Mouse (Mus musculus): Measurements from ENCODE around the gene Kdm5b. TPM values are rescaled to one million over a fixed set of nuclear protein-coding genes. Genes with fewer than 3 reads are reported as not detected.

Kdm5b gene
- polyA plus RNA-seq, 1 experiment from 2014 or later = 80.8 TPM

- no peak overlapping the region for H3K4me3 ChIP-seq
These were observed 7.5 kb downstream of the Kdm5b start for GRCm38 (mm10) chr1:134567511-134567910.

GRCm38 (mm10) chr1:134570171-134570570 is 10.2 kb downstream of the Kdm5b start:
- H3K27me3 ChIP-seq = no peaks in the 10 kb centered on the region
- ATAC-seq (ENCODE audit: insufficient number of reproducible peaks, low FRiP score, low TSS enrichment, low read depth) = no peak
- no peak overlapping the region for H3K4me2 ChIP-seq
- H3K36me3 ChIP-seq = no peaks in the 10 kb centered on the region
- WGBS = 91% methylated on average over 9 of the region's 9 CpGs
- no peak overlapping the region for H3K4me3 ChIP-seq
- H3K9ac ChIP-seq = no peak overlapping the region
- H3K9me3 ChIP-seq = no peaks in the 10 kb centered on the region
- peaks cover 9% of the 10 kb centered on the region for H3K4me1 ChIP-seq
- no peak overlapping the region for H3K27ac ChIP-seq

More at GRCm38 (mm10) chr1:134567511-134567910, 7.5 kb downstream of the Kdm5b start:
- peaks cover 19% of the 10 kb centered on the region for H3K4me1 ChIP-seq
- H3K27me3 ChIP-seq = no peaks in the 10 kb centered on the region
- H3K9ac ChIP-seq = no peak overlapping the region
- no peaks in the 10 kb centered on the region for H3K36me3 ChIP-seq
- H3K4me2 ChIP-seq = no peak overlapping the region
- H3K27ac ChIP-seq = no peak overlapping the region
- WGBS = 26% methylated on average over 1 of the region's 1 CpGs
- ATAC-seq (ENCODE audit: insufficient number of reproducible peaks, low FRiP score, low TSS enrichment, low read depth) = no peak
- H3K9me3 ChIP-seq = no peaks in the 10 kb centered on the region

- Histone ChIP-seq H3K27me3 (no peaks in the 10 kb centered on the region), H3K9me3 (no peaks in the 10 kb centered on the region), H3K4me1 (peaks cover 6% of the 10 kb centered on the region; the same call in 1 of the 2 replicates), H3K4me2 (no peak overlapping the region), H3K27ac (no peak overlapping the region), H3K9ac (no peak overlapping the region), H3K36me3 (no peaks in the 10 kb centered on the region), H3K4me3 (no peak overlapping the region)
- ATAC-seq (ENCODE audit: insufficient number of reproducible peaks, low FRiP score, low TSS enrichment, low read depth) = no peak
- WGBS = 78% methylated on average over 3 of the region's 3 CpGs
These were observed 10.7 kb downstream of the Kdm5b start for GRCm38 (mm10) chr1:134570631-134571030.

- Histone ChIP-seq H3K4me1 (no peaks in the 10 kb centered on the region; the same call in 1 of the 2 replicates), H3K9me3 (no peaks in the 10 kb centered on the region), H3K27me3 (no peaks in the 10 kb centered on the region), H3K27ac (no peak overlapping the region), H3K36me3 (no peaks in the 10 kb centered on the region), H3K4me3 (no peak overlapping the region), H3K9ac (no peak overlapping the region), H3K4me2 (no peak overlapping the region)
- WGBS = 74% methylated on average over 1 of the region's 1 CpGs
- ATAC-seq (ENCODE audit: insufficient number of reproducible peaks, low FRiP score, low TSS enrichment, low read depth) = no peak
These were observed 13.4 kb downstream of the Kdm5b start for GRCm38 (mm10) chr1:134573300-134573931.

- H3K27ac ChIP-seq = no peak overlapping the region
- H3K27me3 ChIP-seq = no peaks in the 10 kb centered on the region
- WGBS = 77% methylated on average over 5 of the region's 5 CpGs
- H3K4me3 ChIP-seq = no peak overlapping the region
- no peak for ATAC-seq (ENCODE audit: insufficient number of reproducible peaks, low FRiP score, low TSS enrichment, low read depth)
- no peak overlapping the region for H3K4me2 ChIP-seq
- no peaks in the 10 kb centered on the region for H3K9me3 ChIP-seq
- no peaks in the 10 kb centered on the region; the same call in 1 of the 2 replicates for H3K4me1 ChIP-seq
- no peaks in the 10 kb centered on the region for H3K36me3 ChIP-seq
- no peak overlapping the region for H3K9ac ChIP-seq
These were observed 14.0 kb downstream of the Kdm5b start for GRCm38 (mm10) chr1:134573932-134574315.

- Histone ChIP-seq H3K9ac (no peak overlapping the region), H3K4me1 (peaks cover 13% of the 10 kb centered on the region), H3K4me3 (no peak overlapping the region), H3K27me3 (no peaks in the 10 kb centered on the region), H3K9me3 (no peaks in the 10 kb centered on the region), H3K36me3 (peaks cover 5% of the 10 kb centered on the region), H3K4me2 (no peak overlapping the region), H3K27ac (no peak overlapping the region)
- 78% methylated on average over 6 of the region's 6 CpGs for WGBS
- ATAC-seq (ENCODE audit: insufficient number of reproducible peaks, low FRiP score, low TSS enrichment, low read depth) = no peak
These were observed 17.6 kb downstream of the Kdm5b start for GRCm38 (mm10) chr1:134577384-134578120.

- 85% methylated on average over 2 of the region's 2 CpGs for WGBS
- ATAC-seq (ENCODE audit: insufficient number of reproducible peaks, low FRiP score, low TSS enrichment, low read depth) = no peak
These were observed 20.8 kb downstream of the Kdm5b start for GRCm38 (mm10) chr1:134580796-134581195.

GRCm38 (mm10) chr1:134583560-134583959 is 23.6 kb downstream of the Kdm5b start:
- Histone ChIP-seq H3K9ac (no peak overlapping the region), H3K4me3 (no peak overlapping the region), H3K9me3 (no peaks in the 10 kb centered on the region), H3K4me2 (no peak overlapping the region), H3K36me3 (peaks cover 26% of the 10 kb centered on the region), H3K27me3 (no peaks in the 10 kb centered on the region), H3K27ac (peak overlapping the region; percentile 65; the same call in 1 of the 2 replicates), H3K4me1 (peaks cover 22% of the 10 kb centered on the region)
- no peak for ATAC-seq (ENCODE audit: insufficient number of reproducible peaks, low FRiP score, low TSS enrichment, low read depth)
- 45% methylated on average over 3 of the region's 3 CpGs for WGBS

More at GRCm38 (mm10) chr1:134580796-134581195, 20.8 kb downstream of the Kdm5b start:
- peaks cover 11% of the 10 kb centered on the region for H3K36me3 ChIP-seq
- H3K4me2 ChIP-seq = no peak overlapping the region
- H3K4me1 ChIP-seq = peaks cover 22% of the 10 kb centered on the region
- no peak overlapping the region for H3K4me3 ChIP-seq
- no peaks in the 10 kb centered on the region for H3K9me3 ChIP-seq
- H3K27ac ChIP-seq = no peak overlapping the region
- no peak overlapping the region for H3K9ac ChIP-seq
- H3K27me3 ChIP-seq = no peaks in the 10 kb centered on the region

GRCm38 (mm10) chr1:134589676-134590075 is 29.7 kb downstream of the Kdm5b start:
- H3K4me3 ChIP-seq = no peak overlapping the region
- H3K9me3 ChIP-seq = no peaks in the 10 kb centered on the region
- no peak for ATAC-seq (ENCODE audit: insufficient number of reproducible peaks, low FRiP score, low TSS enrichment, low read depth)
- no peak overlapping the region for H3K4me2 ChIP-seq
- no peak overlapping the region for H3K27ac ChIP-seq
- no peaks in the 10 kb centered on the region for H3K27me3 ChIP-seq
- H3K4me1 ChIP-seq = no peaks in the 10 kb centered on the region
- no peak overlapping the region for H3K9ac ChIP-seq
- H3K36me3 ChIP-seq = peaks cover 55% of the 10 kb centered on the region

GRCm38 (mm10) chr1:134591773-134592172 is 31.8 kb downstream of the Kdm5b start:
- 92% methylated on average over 2 of the region's 2 CpGs for WGBS

GRCm38 (mm10) chr1:134597339-134598054 is 37.5 kb downstream of the Kdm5b start:
- H3K4me3 ChIP-seq = no peak overlapping the region

More at GRCm38 (mm10) chr1:134591773-134592172, 31.8 kb downstream of the Kdm5b start:
- ATAC-seq (ENCODE audit: insufficient number of reproducible peaks, low FRiP score, low TSS enrichment, low read depth) = no peak
- H3K36me3 ChIP-seq = peaks cover 59% of the 10 kb centered on the region
- no peak overlapping the region for H3K9ac ChIP-seq
- no peaks in the 10 kb centered on the region for H3K9me3 ChIP-seq
- no peak overlapping the region for H3K27ac ChIP-seq
- no peak overlapping the region for H3K4me2 ChIP-seq
- no peaks in the 10 kb centered on the region for H3K27me3 ChIP-seq
- H3K4me1 ChIP-seq = no peaks in the 10 kb centered on the region
- no peak overlapping the region for H3K4me3 ChIP-seq

GRCm38 (mm10) chr1:134604086-134604485 is 44.1 kb downstream of the Kdm5b start:
- no peak overlapping the region for H3K9ac ChIP-seq
- no peaks in the 10 kb centered on the region for H3K4me1 ChIP-seq
- H3K9me3 ChIP-seq = no peaks in the 10 kb centered on the region
- no peak overlapping the region for H3K4me3 ChIP-seq
- H3K4me2 ChIP-seq = no peak overlapping the region
- H3K36me3 ChIP-seq = peaks cover 75% of the 10 kb centered on the region
- no peak overlapping the region for H3K27ac ChIP-seq
- WGBS = 94% methylated on average over 2 of the region's 2 CpGs
- no peaks in the 10 kb centered on the region for H3K27me3 ChIP-seq
- no peak for ATAC-seq (ENCODE audit: insufficient number of reproducible peaks, low FRiP score, low TSS enrichment, low read depth)

More at GRCm38 (mm10) chr1:134597339-134598054, 37.5 kb downstream of the Kdm5b start:
- Histone ChIP-seq H3K4me1 (no peaks in the 10 kb centered on the region), H3K27ac (no peak overlapping the region), H3K27me3 (no peaks in the 10 kb centered on the region), H3K36me3 (peaks cover 80% of the 10 kb centered on the region), H3K9me3 (no peaks in the 10 kb centered on the region), H3K4me2 (no peak overlapping the region), H3K9ac (no peak overlapping the region)
- ATAC-seq (ENCODE audit: insufficient number of reproducible peaks, low FRiP score, low TSS enrichment, low read depth) = no peak
- 86% methylated on average over 9 of the region's 9 CpGs for WGBS
